Mouse (Mus musculus) kidney, embryonic 14.5 days (tissue): Measurements from ENCODE around the gene Myo9b. TPM values are rescaled to one million over a fixed set of nuclear protein-coding genes. Genes with fewer than 3 reads are reported as not detected.
A peak's percentile ranks its signal among the peaks of the same experiment; 100 is the strongest.

Experiments used
- ATAC-seq: fragments of 200-750 bp; cut with Nextera tagmentation; 2 replicates; pipeline ENCODE4 v1.8.0; 2017; ENCODE audit warnings: moderate number of reproducible peaks, mild to moderate bottlenecking, moderate TSS enrichment, moderate library complexity; ENCODE audit not compliant: low FRiP score, low TSS enrichment
- H3K27ac ChIP-seq: fragments of 300-500 bp; sonication (generic); 2 replicates; pipeline ENCODE4 v1.5.1; 2014; ENCODE audit warnings: low read depth, mild to moderate bottlenecking, low read length, moderate library complexity, mixed read lengths
- H3K27me3 ChIP-seq: fragments of 300-500 bp; sonication (generic); 2 replicates; pipeline ENCODE4 v1.6.1; 2014; ENCODE audit warnings: mild to moderate bottlenecking, low read length; ENCODE audit not compliant: control insufficient read depth, insufficient read depth
- H3K36me3 ChIP-seq: fragments of 300-500 bp; sonication (generic); 2 replicates; pipeline ENCODE4 v1.6.1; 2014; ENCODE audit warnings: low read length, mixed read lengths; ENCODE audit not compliant: control insufficient read depth, insufficient read depth
- H3K4me1 ChIP-seq: fragments of 300-500 bp; sonication (generic); 2 replicates; pipeline ENCODE4 v1.6.1; 2014; ENCODE audit warnings: low read length, mixed read lengths; ENCODE audit not compliant: control insufficient read depth, insufficient read depth
- H3K4me2 ChIP-seq: fragments of 300-500 bp; sonication (generic); replicated peaks from 2 replicates; pipeline ENCODE4 v1.6.1; 2014; ENCODE audit warnings: low read depth, mild to moderate bottlenecking, low read length
- H3K4me3 ChIP-seq: fragments of 300-500 bp; sonication (generic); 2 replicates; pipeline ENCODE4 v1.5.1; 2014; ENCODE audit warnings: mild to moderate bottlenecking, low read length
- H3K9ac ChIP-seq: fragments of 300-500 bp; sonication (generic); 2 replicates; pipeline ENCODE4 v1.6.1; 2014; ENCODE audit warnings: low read depth, mild to moderate bottlenecking, low read length, moderate library complexity
- H3K9me3 ChIP-seq: fragments of 300-500 bp; sonication (generic); 2 replicates; pipeline ENCODE4 v1.6.1; 2016; ENCODE audit warnings: low read length; ENCODE audit not compliant: control insufficient read depth
- WGBS: fragments of 180-500 bp; shearing (Covaris S2); extraction: QIAGEN DNeasy Blood & Tissue Kit; methylation state at CpG from one replicate; pipeline ENCODE4 v1.1.7; 2014; 5-methylcytosine and 5-hydroxymethylcytosine counted together
- polyA plus RNA-seq: library from polyadenylated mRNA; unstranded; fragments of >200 nt; fragmentation: Nextera tagmentation; extraction: Ambion mirVana; gene quantifications from 2 replicates; pipeline ENCODE4 v1.2.1, GENCODE M21; 2014

Gene Myo9b
- polyA plus RNA-seq, 1 experiment from 2014 or later: 23.7 TPM

DNA sequence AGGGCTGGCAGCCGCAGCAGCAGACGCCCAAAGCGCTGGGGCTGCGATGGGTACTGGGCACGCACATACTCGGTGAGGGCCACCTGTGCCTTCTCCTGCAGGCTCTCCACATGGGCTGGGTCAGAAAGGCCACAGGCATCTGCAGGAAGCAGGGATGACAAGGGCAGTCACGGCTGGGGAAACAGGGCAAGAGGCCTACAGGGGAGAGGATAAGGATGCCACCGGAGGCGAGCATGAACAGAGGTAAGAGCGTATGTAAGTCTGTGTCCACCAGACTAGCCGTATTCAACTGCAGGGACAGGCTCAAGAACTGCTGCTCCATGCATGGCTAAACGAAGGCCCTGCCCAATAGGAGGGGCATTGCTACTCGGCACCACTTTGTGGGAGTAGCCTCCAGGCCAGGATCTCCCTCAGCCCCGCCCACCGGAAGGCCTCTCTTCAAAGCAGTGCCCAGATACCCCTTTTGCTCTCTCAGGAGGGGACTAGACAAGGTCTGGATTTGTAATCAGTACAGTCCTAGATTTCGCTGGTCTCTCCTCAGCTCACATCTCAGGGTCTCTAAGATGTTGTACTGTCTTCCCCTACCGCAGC, 102.2 kb downstream of the Myo9b start:
- no peak overlapping the region for H3K4me2 ChIP-seq
- H3K36me3 ChIP-seq: peaks cover 54% of the 10 kb centered on the region
- H3K27ac ChIP-seq: peak overlapping the region; percentile 2; the same call in 1 of the 2 replicates
- no peak for ATAC-seq
- no peak overlapping the region for H3K4me3 ChIP-seq
- no peak overlapping the region for H3K9ac ChIP-seq
- H3K4me1 ChIP-seq: peaks cover 41% of the 10 kb centered on the region
- H3K27me3 ChIP-seq: no peaks in the 10 kb centered on the region
- no peaks in the 10 kb centered on the region for H3K9me3 ChIP-seq
- 67% methylated on average over 17 of the region's 17 CpGs for WGBS

DNA sequence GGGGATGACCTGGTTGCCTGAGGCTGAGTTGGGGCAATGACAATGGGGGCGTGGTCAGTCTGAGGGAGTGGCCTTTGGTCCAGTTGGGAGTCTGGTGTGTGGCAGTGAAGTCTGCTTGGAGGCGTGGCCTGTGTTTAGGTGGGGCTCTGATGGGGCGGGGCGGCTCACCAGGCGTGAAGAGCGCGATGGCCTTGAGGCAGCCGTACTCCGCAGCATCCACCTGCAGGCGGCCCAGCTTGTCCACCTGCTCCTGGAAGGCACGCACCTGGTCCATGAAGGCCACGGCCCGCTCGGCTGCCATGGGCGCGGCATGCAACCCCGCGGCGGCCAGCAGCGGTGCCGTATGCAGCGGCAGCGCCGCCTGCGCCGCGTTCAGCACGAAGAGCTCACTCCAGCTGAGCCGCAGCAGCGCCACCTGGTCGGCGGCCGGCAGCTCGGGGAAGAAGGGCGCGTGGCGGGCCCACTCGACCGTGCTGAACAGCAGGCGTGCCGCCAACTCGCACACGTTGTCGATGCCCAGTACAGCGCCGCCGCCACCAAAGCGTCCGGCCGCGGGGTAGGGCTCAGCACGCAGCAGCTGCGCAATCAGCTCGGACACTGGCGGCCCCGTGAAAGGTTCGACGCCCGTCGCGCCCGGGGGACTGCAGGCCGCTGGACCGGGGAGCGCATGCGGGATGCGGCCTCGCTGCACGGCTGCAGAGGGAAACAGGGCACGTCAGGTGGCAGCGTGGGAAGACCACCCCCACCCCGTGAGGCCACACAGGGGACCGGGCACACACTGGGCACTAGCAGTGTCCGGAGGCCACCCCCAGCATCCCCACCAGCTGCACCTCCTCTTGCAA, 103.3 kb downstream of the Myo9b start:
- peak overlapping the region; percentile 24 for H3K4me3 ChIP-seq
- peaks cover 52% of the 10 kb centered on the region for H3K36me3 ChIP-seq
- peak overlapping the region; percentile 63; the same call in 1 of the 2 replicates for H3K27ac ChIP-seq
- H3K9ac ChIP-seq: peak overlapping the region; percentile 40
- 8% methylated on average over 67 of the region's 74 CpGs for WGBS
- H3K4me2 ChIP-seq: peak overlapping the region; percentile 45
- no peaks in the 10 kb centered on the region for H3K27me3 ChIP-seq
- H3K4me1 ChIP-seq: peaks cover 42% of the 10 kb centered on the region
- H3K9me3 ChIP-seq: no peaks in the 10 kb centered on the region
- ATAC-seq: peak; percentile 3

DNA sequence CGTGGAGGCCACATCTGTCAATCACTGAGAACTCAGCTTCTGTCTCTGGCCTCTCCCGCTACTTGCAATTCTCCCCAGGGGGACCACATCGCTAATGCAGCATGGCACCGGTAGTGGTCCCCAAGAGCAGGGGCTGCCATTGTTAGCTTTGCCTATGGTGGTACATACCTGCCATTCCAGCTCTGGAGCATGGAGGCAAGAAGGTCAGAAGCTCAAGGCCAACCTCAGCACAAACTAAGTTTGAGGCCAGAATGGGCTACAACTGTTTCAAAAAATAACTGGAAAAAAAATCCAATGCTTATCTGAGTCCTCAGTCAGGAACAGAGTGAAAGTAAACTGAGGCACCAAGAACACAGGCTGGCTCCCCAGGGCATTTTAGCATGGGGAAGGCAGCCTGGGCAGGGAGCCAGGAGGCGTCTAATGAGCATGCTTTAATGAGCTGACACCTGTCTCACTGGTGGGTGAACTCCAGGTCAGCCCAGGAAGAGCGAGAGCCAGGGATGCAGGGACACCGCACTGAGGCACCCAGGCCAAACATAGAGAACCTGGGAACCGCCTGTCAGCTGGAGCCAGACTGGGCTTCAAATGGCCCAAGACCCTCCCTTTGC, 104.0 kb downstream of the Myo9b start:
- ATAC-seq: no peak
- Histone ChIP-seq H3K4me3 (peak overlapping the region; percentile 24; the same call in 1 of the 2 replicates), H3K4me1 (peaks cover 42% of the 10 kb centered on the region), H3K9ac (peak overlapping the region; percentile 40; the same call in 1 of the 2 replicates), H3K4me2 (peak overlapping the region; percentile 45), H3K9me3 (no peaks in the 10 kb centered on the region), H3K27me3 (no peaks in the 10 kb centered on the region), H3K36me3 (peaks cover 52% of the 10 kb centered on the region), H3K27ac (no peak overlapping the region)
- WGBS: 43% methylated on average over 8 of the region's 8 CpGs

DNA sequence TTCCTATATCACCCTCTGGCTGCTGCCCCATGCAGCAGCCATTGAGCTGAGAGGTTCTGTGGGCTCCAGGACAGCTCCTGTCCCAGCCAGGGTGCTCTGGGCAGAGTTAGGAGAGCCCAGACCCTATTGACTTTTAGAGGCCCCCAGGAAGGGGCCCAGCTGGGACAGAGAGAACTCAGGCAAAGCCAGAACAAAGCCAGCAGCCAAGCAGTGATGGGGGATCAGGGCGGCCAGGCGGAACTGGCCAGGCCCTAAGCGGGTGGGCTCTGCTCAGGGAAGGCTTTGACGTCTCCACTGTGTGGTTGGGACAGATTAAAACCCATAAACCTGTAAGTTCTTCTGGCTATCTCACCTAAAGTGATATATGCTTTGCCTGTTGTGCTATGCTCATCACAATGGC, 106.5 kb downstream of the Myo9b start:
- H3K27ac ChIP-seq: peak overlapping the region; percentile 97; the same call in 1 of the 2 replicates
- peak overlapping the region; percentile 96 for H3K4me3 ChIP-seq
- H3K27me3 ChIP-seq: no peaks in the 10 kb centered on the region
- no peak for ATAC-seq
- H3K36me3 ChIP-seq: peaks cover 36% of the 10 kb centered on the region
- 27% methylated on average over 4 of the region's 4 CpGs for WGBS
- peaks cover 57% of the 10 kb centered on the region for H3K4me1 ChIP-seq
- peak overlapping the region; percentile 96 for H3K4me2 ChIP-seq
- H3K9ac ChIP-seq: peak overlapping the region; percentile 96
- no peaks in the 10 kb centered on the region for H3K9me3 ChIP-seq

DNA sequence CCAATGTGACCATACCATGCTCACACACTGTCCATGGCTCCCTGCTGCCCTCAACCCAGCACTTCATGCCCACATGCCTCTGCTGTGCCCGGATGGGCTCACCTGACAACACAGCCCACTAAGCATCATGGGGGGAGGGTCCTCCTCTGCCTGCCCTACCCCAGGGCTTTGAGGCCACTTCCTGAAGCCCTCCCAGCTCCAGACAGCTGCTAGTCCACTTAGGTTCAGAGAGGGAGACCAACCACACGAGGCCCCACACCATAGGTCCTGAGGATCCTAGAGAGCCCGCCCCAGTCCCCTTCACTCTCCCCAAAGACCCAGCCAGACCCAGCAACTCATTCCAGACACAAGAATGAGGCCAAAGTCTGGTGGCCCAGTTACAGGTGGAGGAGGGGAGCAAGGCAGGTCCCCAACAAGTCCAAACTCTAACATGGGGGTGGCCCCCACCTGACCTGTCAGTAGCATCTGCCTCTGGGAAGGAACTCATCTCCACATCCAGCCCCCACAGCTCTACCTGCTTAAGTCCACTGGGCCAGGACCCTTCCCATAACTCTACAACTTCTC, 107.1 kb downstream of the Myo9b start:
- Histone ChIP-seq H3K27me3 (no peaks in the 10 kb centered on the region), H3K4me1 (peaks cover 57% of the 10 kb centered on the region), H3K9me3 (no peaks in the 10 kb centered on the region), H3K36me3 (peaks cover 30% of the 10 kb centered on the region), H3K4me2 (peak overlapping the region; percentile 96), H3K4me3 (peak overlapping the region; percentile 96), H3K27ac (peak overlapping the region; percentile 97), H3K9ac (peak overlapping the region; percentile 96)
- WGBS: 18% methylated on average over 3 of the region's 3 CpGs
- ATAC-seq: no peak

DNA sequence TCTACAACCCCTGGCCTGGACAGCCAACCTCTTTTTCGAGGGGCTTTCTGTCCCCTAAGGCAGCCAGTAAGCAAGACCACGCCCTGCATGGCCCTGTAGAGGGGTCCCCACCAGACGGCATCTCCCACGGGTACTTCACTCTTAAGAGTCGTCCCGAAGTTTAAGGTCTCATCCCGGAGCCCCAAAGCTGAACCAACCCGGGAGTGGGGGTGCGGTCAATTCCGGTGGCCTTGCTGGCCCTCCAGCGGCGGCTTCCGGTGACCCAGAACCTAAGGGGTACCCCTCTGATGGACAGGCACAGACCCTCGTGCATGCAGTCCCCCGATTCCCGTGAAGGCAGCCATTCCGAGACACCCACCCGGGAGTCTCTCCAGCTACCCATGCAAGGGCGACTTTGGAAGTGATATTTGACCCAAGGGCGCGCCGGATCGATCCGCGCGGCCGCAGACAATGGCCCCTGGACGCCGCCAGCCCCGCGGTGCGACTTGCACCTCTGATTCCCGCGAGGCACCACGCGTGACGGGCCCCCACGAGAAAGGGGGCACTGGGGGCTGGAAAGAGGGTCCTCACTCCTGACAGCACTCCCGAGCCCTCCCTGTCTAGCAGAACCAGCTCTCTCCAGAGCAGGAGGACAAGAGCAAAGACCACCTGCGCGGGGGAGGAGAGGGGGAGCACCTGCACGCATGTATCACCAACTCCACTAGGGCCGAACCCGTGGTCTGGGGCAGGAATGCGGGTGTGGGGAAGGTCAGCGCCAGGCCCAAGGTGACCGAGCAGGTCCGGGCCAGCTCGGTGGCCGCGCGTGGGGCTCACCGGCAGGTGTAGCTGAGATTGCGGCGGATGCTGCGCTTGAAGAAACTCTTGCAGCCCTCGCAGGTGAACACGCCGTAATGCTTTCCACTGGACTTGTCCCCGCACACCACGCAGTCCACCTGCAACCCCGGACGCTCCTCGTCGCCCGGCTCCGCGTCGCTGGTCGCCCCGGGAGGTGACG, 108.0 kb downstream of the Myo9b start:
- peak overlapping the region; percentile 96 for H3K4me3 ChIP-seq
- H3K9ac ChIP-seq: peak overlapping the region; percentile 96
- peak overlapping the region; percentile 96 for H3K4me2 ChIP-seq
- H3K36me3 ChIP-seq: peaks cover 21% of the 10 kb centered on the region
- no peaks in the 10 kb centered on the region for H3K9me3 ChIP-seq
- H3K4me1 ChIP-seq: peaks cover 51% of the 10 kb centered on the region
- peak overlapping the region; percentile 97 for H3K27ac ChIP-seq
- no peak for ATAC-seq
- WGBS: under 1% methylated on average over 72 of the region's 72 CpGs
- H3K27me3 ChIP-seq: no peaks in the 10 kb centered on the region

DNA sequence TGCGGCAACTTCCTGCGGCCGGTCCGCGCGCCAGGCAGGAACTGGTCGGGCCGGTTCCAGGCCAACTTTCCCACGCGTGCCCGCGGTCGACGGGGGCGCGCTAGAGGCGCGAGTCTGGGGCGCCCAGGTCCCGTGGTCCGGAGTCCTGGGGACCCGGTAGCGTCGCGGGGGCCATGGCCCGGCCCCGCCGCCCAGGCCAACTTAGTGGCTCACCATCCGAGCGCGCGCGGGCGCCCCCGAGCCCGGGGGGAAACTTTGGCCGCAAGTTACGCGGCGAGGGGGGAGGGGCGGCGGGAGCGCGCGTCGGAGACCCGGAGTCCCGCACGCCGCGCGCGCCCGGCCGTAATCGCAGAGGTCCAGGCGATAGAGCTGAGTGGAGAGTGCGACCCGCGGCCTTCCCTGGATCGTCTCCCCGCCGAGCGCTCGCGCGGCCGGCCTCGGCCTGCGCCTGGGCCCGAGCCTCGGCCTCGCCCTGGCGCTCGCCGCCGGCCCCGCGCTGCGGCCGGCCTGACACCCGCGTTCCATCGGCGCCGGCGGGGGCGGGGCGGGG, 109.0 kb downstream of the Myo9b start, which contains the start of gene Nr2f6:
Gene Nr2f6 (minus strand): TSS at position 540 of the 550 bp plus-strand sequence.
- peak within 1 kb of the TSS; percentile 97 for H3K27ac ChIP-seq
- peaks cover 42% of the 10 kb centered on the region for H3K4me1 ChIP-seq
- peak within 1 kb of the TSS; percentile 96 for H3K4me2 ChIP-seq
- peaks cover 17% of the 10 kb centered on the region for H3K36me3 ChIP-seq
- H3K9ac ChIP-seq: peak within 1 kb of the TSS; percentile 96
- peak; percentile 72 for ATAC-seq
- H3K27me3 ChIP-seq: no peaks in the 10 kb centered on the region
- no peaks in the 10 kb centered on the region for H3K9me3 ChIP-seq
- H3K4me3 ChIP-seq: peak within 1 kb of the TSS; percentile 96
- WGBS: under 1% methylated on average over 64 of the region's 89 CpGs
